Mouse (Mus musculus) brain, embryonic 14.5 days (tissue): ENCODE measurements around the gene Styxl1.

ENCODE experiments used
- CTCF ChIP-seq: fragments of 200-500 bp; IDR thresholded peaks from 2 replicates; pipeline ENCODE4 v1.5.1; 2012; ENCODE audit warnings: inconsistent platforms, mild to moderate bottlenecking, moderate library complexity, borderline replicate concordance; ENCODE audit not compliant: insufficient read depth, insufficient read length; ENCODE audit errors: extremely low read depth
- POLR2A ChIP-seq: fragments of 200-500 bp; IDR thresholded peaks from 2 replicates; pipeline ENCODE4 v1.6.1; 2012; ENCODE audit warnings: mild to moderate bottlenecking, inconsistent platforms, borderline replicate concordance; ENCODE audit not compliant: poor library complexity, insufficient read depth, insufficient read length, severe bottlenecking; ENCODE audit errors: extremely low read depth

GRCm38 (mm10) chr5:135780331-135780730 is 2.1 kb upstream of the Styxl1 start:
- TF ChIP-seq POLR2A: no peak
- no peak for TF ChIP-seq CTCF
